Comparison of ENCODE assay signal across 23 mouse cellular contexts in the genomic region with DNA sequence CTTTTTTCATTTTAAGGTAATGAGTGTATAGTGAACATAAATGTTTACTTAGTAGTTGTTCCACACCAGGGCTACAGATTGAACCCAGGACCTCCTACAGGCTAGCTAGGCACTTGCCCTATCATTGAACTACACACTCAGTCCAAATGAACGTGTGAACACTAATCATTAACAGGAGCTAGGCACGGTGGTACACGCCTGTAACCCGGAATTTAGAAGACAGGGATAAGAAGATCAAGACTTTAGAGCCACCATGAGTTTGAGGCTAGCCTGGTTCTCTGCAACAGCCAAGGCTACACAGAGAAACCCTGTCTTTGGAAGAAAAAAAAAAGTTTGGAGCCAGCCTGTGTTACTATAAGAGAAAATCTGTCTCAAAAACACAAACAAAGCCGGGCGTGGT. TPM values are rescaled to one million over a fixed set of nuclear protein-coding genes. Genes with fewer than 3 reads are reported as not detected.
DNase-seq lines count a peak whose midpoint lies in the region; TF ChIP-seq lines count a peak whose summit lies in the region.
"Had no signal": no experiment of that assay in that cellular context is flagged by ENCODE, and none has a peak within 500 bp of the region (broad histone marks: within the 10 kb centered on the region; RNA-seq: fewer than 3 reads in every experiment).

No protein-coding gene starts in this region.

- no peak overlapping the region for H3K27ac ChIP-seq in kidney, adult 2 months (ENCODE audit: insufficient read depth, low read depth, low read length)
- H3K27ac ChIP-seq in ES-Bruce4 (ENCODE audit: insufficient read depth, low read length) = peak overlapping the region; percentile 92
- peak overlapping the region; percentile 77 for H3K27ac ChIP-seq in ES-E14 (ENCODE audit: insufficient read depth, low read depth, low read length, poor library complexity, severe bottlenecking)
- H3K27ac ChIP-seq in midbrain, embryonic 10.5 days (replicated peaks) = no peak overlapping the region
- H3K27ac ChIP-seq in gastrocnemius, adult 2 months = no peak overlapping the region
- H3K27ac ChIP-seq: embryonic facial prominence, embryonic 12.5 days; embryonic facial prominence, embryonic 15.5 days; heart, adult 2 months; hindbrain, embryonic 12.5 days; hindbrain, embryonic 15.5 days had no signal

- peaks cover 9% of the 10 kb centered on the region; the same call in 1 of the 2 replicates for H3K4me1 ChIP-seq in kidney, adult 2 months (ENCODE audit: control insufficient read depth, insufficient read depth, low read length)
- peaks cover 9% of the 10 kb centered on the region for H3K4me1 ChIP-seq in ES-Bruce4 (ENCODE audit: control insufficient read depth, insufficient read depth, low read length)
- peaks cover 24 to 29% of the 10 kb centered on the region in 2 experiments for H3K4me1 ChIP-seq in ES-E14 (ENCODE audit: control insufficient read depth in 2 of 2, insufficient read depth in 2 of 2, low read length in 2 of 2, poor library complexity in 1 of 2)
- H3K4me1 ChIP-seq in midbrain, embryonic 10.5 days = no peaks in the 10 kb centered on the region
- H3K4me1 ChIP-seq: embryonic facial prominence, embryonic 15.5 days; hindbrain, embryonic 12.5 days; hindbrain, embryonic 15.5 days had no signal

- TF ChIP-seq POLR2A in kidney, adult 2 months (IDR thresholded peaks at IDR 0.05; ENCODE audit: low read depth, low read length) = no peak
- no peak for TF ChIP-seq POLR2A in ES-Bruce4 (IDR thresholded peaks at IDR 0.05; ENCODE audit: insufficient read depth, low read length)

- H3K9me3 ChIP-seq in ES-Bruce4 (replicated peaks; ENCODE audit: control insufficient read depth, insufficient read depth, low read length, poor library complexity, severe bottlenecking) (no peaks in the 10 kb centered on the region), ES-E14 (ENCODE audit: control insufficient read depth, insufficient read depth, low read depth, low read length) (no peaks in the 10 kb centered on the region)
- no peaks in the 10 kb centered on the region for H3K9me3 ChIP-seq in midbrain, embryonic 10.5 days (replicated peaks)
- H3K9me3 ChIP-seq: embryonic facial prominence, embryonic 12.5 days; embryonic facial prominence, embryonic 15.5 days; G1E; hindbrain, embryonic 12.5 days; hindbrain, embryonic 15.5 days had no signal

- H3K27me3 ChIP-seq in kidney, adult 2 months (replicated peaks; ENCODE audit: control insufficient read depth, insufficient read depth, low read length) = no peaks in the 10 kb centered on the region
- H3K27me3 ChIP-seq in ES-Bruce4 (ENCODE audit: control insufficient read depth, insufficient read depth, low read length, poor library complexity, severe bottlenecking) = no peaks in the 10 kb centered on the region
- no peaks in the 10 kb centered on the region for H3K27me3 ChIP-seq in midbrain, embryonic 10.5 days (ENCODE audit: low read depth, poor library complexity, severe bottlenecking)
- H3K27me3 ChIP-seq: CH12.LX; embryonic facial prominence, embryonic 12.5 days; embryonic facial prominence, embryonic 15.5 days; hindbrain, embryonic 12.5 days; hindbrain, embryonic 15.5 days; Patski had no signal

- H3K9ac ChIP-seq in ES-Bruce4 (ENCODE audit: low read depth, poor library complexity, severe bottlenecking) (no peak overlapping the region), ES-E14 (ENCODE audit: insufficient read depth, low read depth, low read length, poor library complexity, severe bottlenecking) (peak overlapping the region; percentile 2; the same call in 1 of the 2 replicates)
- H3K9ac ChIP-seq: embryonic facial prominence, embryonic 12.5 days; embryonic facial prominence, embryonic 15.5 days; forebrain, postnatal 0 days; hindbrain, embryonic 12.5 days; hindbrain, embryonic 15.5 days had no signal

- TF ChIP-seq EP300 in ES-Bruce4 (IDR thresholded peaks at IDR 0.05; ENCODE audit: insufficient read depth, low read depth, low read length) = no peak

- in situ Hi-C loops in ES-E14 (cut with MboI; ENCODE audit: low sequenced_read_pairs in 2 of 2, unreplicated experiment in 2 of 2) = no loop called here

- peak; percentile 56 for DNase-seq in kidney, adult 2 months
- DNase-seq in kidney, postnatal 25 days = no peak
- DNase-seq in ES-E14 (ENCODE audit: low read depth, low spot score) = no peak
- DNase-seq in midbrain, embryonic 10.5 days (ENCODE audit: low spot score) = no peak
- no peak for DNase-seq in gastrocnemius, adult 2 months
- DNase-seq: adrenal gland, adult 2 months; adrenal gland, postnatal 14 days; B cell, adult 2 months; cerebellum, adult 11 months; cerebellum, adult 2 months; cerebellum, adult 9-11 months; cerebellum, postnatal 25 days; forebrain, postnatal 0 days; gastrocnemius, postnatal 25 days; heart, adult 2 months had no signal

- no peak overlapping the region for H3K4me3 ChIP-seq in kidney, adult 2 months (ENCODE audit: insufficient read depth, low read depth, low read length)
- no peak overlapping the region for H3K4me3 ChIP-seq in ES-Bruce4 (ENCODE audit: low read depth, low read length)
- H3K4me3 ChIP-seq in ES-E14 (ENCODE audit: insufficient read depth in 1 of 2, low read depth in 1 of 2, low read length in 2 of 2, poor library complexity in 1 of 2, severe bottlenecking in 1 of 2) = no peak overlapping the region
- H3K4me3 ChIP-seq in midbrain, embryonic 10.5 days = no peak overlapping the region
- H3K4me3 ChIP-seq in gastrocnemius, adult 2 months = no peak overlapping the region
- H3K4me3 ChIP-seq: embryonic facial prominence, embryonic 12.5 days; embryonic facial prominence, embryonic 15.5 days; heart, adult 2 months; hindbrain, embryonic 12.5 days; hindbrain, embryonic 15.5 days had no signal

- intact Hi-C loops in gastrocnemius, adult 2 months (cut with DNase I) = no loop called here

- 72% methylated on average over 6 of the region's 6 CpGs for WGBS in kidney, adult 2 months
- WGBS in midbrain, embryonic 10.5 days = 93% methylated on average over 6 of the region's 6 CpGs

- TF ChIP-seq CTCF in kidney, adult 2 months (conservative IDR thresholded peaks at IDR 0.05; ENCODE audit: insufficient read depth, insufficient read length, low read depth, low read length) = no peak
- TF ChIP-seq CTCF in ES-Bruce4 (IDR thresholded peaks at IDR 0.05; ENCODE audit: low read depth, low read length) = no peak
- TF ChIP-seq CTCF in gastrocnemius, adult 2 months (IDR thresholded peaks at IDR 0.05) = no peak

- no peaks in the 10 kb centered on the region for H3K36me3 ChIP-seq in kidney, adult 2 months (ENCODE audit: control insufficient read depth, insufficient read depth, low read length)
- no peaks in the 10 kb centered on the region for H3K36me3 ChIP-seq in ES-Bruce4 (ENCODE audit: control insufficient read depth, insufficient read depth, low read length, poor library complexity, severe bottlenecking)
- H3K36me3 ChIP-seq in ES-E14 (ENCODE audit: control insufficient read depth, insufficient read depth, low read length, poor library complexity, severe bottlenecking) = no peaks in the 10 kb centered on the region
- H3K36me3 ChIP-seq in midbrain, embryonic 10.5 days = no peaks in the 10 kb centered on the region
- H3K36me3 ChIP-seq: embryonic facial prominence, embryonic 12.5 days; embryonic facial prominence, embryonic 15.5 days; G1E; hindbrain, embryonic 12.5 days; hindbrain, embryonic 15.5 days had no signal

TF ChIP-seq in ES-E14, 5 proteins besides CTCF, POLR2A, EP300 and RAD21:
- no peak for TF ChIP-seq HCFC1 (IDR thresholded peaks at IDR 0.05; ENCODE audit: borderline replicate concordance, insufficient read depth, low read length)
- TF ChIP-seq ZNF384 (IDR thresholded peaks at IDR 0.05; ENCODE audit: low read depth, low read length) = 0 out of 2 replicates have a peak, but pooled peaks have one; percentile 42

RNA-seq across cellular contexts. Expression of gene Trip12, which starts 19.3 kb away (rescaled TPM):
- 26.6 and 35.7 TPM in 2 replicates for polyA plus RNA-seq in kidney, adult 2 months (2012; rRNA removed)
- polyA plus RNA-seq in ES-Bruce4 (2011; ENCODE audit: insufficient read depth, insufficient read length, low read depth, missing spikeins) = 665 and 675 TPM in 2 replicates
- total RNA-seq in ES-E14 (2012; rRNA removed) = 368 and 425 TPM in 2 replicates
- polyA plus RNA-seq in midbrain, embryonic 10.5 days (2016; fragmentation: Nextera tagmentation; extraction: Ambion mirVana) = 70.3 and 86.5 TPM in 2 replicates
- total RNA-seq in gastrocnemius, adult 2 months (2021) = 100 to 1,000 TPM; 194 to 206 TPM

RNA-seq across cellular contexts. Expression of gene Fbxo36, which starts 20.0 kb away (rescaled TPM):
- polyA plus RNA-seq in kidney, adult 2 months (2012; rRNA removed) = 28.7 and 32.3 TPM in 2 replicates
- polyA plus RNA-seq in ES-Bruce4 (2011; ENCODE audit: insufficient read depth, insufficient read length, low read depth, missing spikeins) = 11.1 and 13.5 TPM in 2 replicates
- 3.1 and 4.3 TPM in 2 replicates for total RNA-seq in ES-E14 (2012; rRNA removed)
- 9.8 and 10.9 TPM in 2 replicates for polyA plus RNA-seq in midbrain, embryonic 10.5 days (2016; fragmentation: Nextera tagmentation; extraction: Ambion mirVana)
- total RNA-seq in gastrocnemius, adult 2 months (2021) = 1 to 10 TPM; 1.9 to 4.1 TPM

Comparison
In these comparisons a context has a peak if more than half of its experiments do, and no peak if none do; other contexts are left out.
1. H3K27ac ChIP-seq: peak in ES-Bruce4 (single experiment) and ES-E14 (single experiment); none in kidney, adult 2 months (single experiment), midbrain, embryonic 10.5 days (single experiment) and gastrocnemius, adult 2 months (single experiment).